In the genomic region with DNA sequence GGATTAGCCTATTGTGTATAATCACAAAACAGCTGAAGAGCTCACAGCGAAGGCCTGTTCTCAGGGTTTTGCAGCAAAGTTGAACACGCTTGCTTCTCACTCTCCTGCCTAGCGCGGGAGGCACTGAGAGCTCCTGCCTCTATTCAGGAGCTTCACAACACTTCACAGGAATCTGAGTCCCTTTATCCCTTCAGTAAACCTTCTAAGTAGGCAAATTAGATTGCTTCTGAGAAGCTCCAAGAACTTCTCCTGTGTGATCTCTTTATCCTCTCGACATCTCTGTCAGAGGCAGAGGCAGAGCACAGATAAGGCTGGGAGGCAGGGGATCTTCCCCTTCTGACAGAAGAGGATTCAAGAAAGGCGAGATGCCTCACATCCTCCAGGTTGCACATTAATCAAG, we compare ENCODE assay signal across 13 mouse cellular contexts.
"Had no signal": no experiment of that assay in that cellular context is flagged by ENCODE, and none has a peak within 500 bp of the region (broad histone marks: within the 10 kb centered on the region; RNA-seq: fewer than 3 reads in every experiment).

No protein-coding gene starts in this region.

- H3K4me3 ChIP-seq: layer of hippocampus, adult 2 months; liver, embryonic 13.5 days; myocyte had no signal

- H3K27ac ChIP-seq: kidney, postnatal 0 days; layer of hippocampus, adult 2 months; liver, embryonic 13.5 days had no signal

- DNase-seq: kidney, adult 2 months; kidney, postnatal 25 days; layer of hippocampus, adult 9-11 months; liver, embryonic 13.5 days; lung, adult 2 months; lung, postnatal 14 days; lung, postnatal 4 days; thymus, adult 18-20 months; thymus, postnatal 36 days had no signal

- H3K36me3 ChIP-seq: liver, embryonic 13.5 days had no signal

- H3K27me3 ChIP-seq: liver, embryonic 13.5 days had no signal

- H3K9me3 ChIP-seq: liver, embryonic 13.5 days had no signal

- H3K4me1 ChIP-seq: liver, embryonic 13.5 days had no signal

- H3K9ac ChIP-seq: liver, embryonic 13.5 days had no signal

- H3K4me2 ChIP-seq: liver, embryonic 13.5 days had no signal

- ATAC-seq: intestine, postnatal 0 days had no signal
